Mouse (Mus musculus) cerebellum, postnatal 14 days (tissue): ENCODE measurements around the gene Gbf1.
A peak's percentile ranks its signal among the peaks of the same experiment; 100 is the strongest.

ENCODE experiments used
- DNase-seq, 2 experiments: peaks; one replicate each; pipeline ENCODE4 v3.0.0; 2021; ENCODE audit warnings: mixed read lengths in 2 of 2

The Gbf1 gene

DNA sequence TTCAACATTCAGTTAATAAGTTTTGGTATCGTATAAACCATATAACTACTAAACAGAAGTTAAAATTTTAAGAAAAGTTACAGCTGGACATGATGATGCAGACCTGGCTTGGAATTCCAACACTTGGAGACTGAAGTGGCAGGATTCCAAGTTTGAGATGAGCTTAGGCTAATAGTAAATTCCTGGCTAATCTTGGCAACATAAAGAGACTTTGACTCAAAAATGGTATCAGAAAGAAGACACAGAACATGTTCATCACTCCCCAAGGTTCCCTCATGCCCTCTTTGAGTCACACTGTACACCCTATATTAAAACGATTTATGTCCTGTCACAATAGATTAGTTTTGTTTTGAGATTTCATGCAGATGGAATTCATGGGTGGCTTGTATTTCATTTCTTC lies 72.6 kb downstream of the Gbf1 start:
- DNase-seq, result no peak

DNA sequence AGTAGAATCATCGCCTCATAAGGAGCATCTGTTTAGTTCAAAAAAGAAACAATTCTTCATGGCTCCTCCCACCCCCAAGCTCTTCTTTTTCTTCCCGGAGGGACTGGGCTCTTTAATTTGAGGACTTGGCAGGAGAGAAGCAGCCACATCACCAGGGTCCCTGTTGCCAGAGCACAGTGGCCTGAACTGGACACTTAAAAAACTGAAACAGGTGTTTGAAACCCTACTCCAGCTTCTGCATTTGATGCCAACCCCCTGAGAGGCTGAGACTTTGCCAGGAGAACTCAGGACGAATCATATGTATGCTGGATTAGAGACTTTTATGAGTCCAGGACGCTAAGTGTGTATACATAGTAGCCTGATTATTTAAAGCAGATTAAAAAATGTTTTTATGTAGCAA lies 73.2 kb downstream of the Gbf1 start:
- DNase-seq, result peak; percentile 11 to 24

DNA sequence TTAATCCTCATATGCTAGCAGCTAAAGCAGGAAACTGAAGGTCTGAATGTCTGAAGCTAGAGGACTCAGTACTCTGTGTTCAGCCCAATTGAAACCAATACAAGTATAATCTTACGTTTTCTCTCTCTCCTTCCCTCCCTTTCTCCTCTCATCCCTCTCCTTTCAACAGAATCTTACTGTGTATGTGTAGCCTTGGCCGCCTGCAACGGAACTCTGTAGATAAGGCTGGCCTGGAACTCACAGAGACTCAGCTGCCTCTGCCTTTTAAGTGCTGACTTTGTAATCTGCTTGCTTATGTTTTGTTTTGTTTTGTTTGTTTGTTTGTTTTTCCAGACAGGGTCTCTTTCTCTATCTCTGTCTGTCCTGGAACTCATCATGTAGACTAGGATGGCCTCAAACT lies 74.0 kb downstream of the Gbf1 start:
- DNase-seq, result no peak

GRCm38 (mm10) chr19:46227300-46227699 lies 75.0 kb downstream of the Gbf1 start:
- no peak for DNase-seq

- DNase-seq, result no peak
These were observed 82.1 kb downstream of the Gbf1 start for GRCm38 (mm10) chr19:46234450-46234849.

DNA sequence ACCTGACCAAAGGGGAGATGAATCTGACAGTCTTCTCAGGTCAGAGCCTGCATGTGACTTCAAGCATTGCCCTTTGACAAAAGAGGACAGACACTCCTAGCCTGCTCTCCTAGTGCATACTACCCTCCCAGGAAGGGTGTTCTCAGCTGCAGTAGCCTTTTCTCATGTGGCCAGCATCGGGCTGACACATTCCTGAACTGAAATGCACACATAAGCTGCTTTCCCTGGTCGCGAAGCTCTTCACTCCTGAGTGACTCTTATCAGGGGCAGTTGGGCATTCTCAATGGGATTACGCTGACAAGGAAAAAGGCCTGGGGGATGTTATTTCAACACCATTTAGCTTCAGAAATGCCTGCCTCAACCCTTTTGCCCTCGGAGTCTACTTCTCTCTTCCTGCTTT lies 84.3 kb downstream of the Gbf1 start:
- no peak for DNase-seq

DNA sequence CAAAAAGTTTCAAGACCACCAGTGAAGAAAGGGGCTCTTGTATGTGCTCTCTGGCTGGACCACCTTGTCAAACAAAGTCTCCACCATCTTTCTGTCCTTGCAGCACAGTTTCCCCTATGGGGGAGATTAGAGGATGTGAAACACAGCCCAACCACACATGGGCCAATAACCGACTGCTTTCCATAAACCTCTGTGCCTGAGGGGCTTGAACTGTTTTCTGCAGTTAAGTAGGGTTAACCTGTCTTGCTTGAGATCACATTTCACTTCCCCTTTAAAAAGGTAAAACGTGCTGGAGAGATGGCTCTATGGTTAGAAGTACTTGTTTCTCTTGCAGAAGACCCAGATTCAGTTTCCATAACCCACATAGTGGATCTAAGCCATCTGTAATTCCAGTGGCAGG lies 87.9 kb downstream of the Gbf1 start:
- DNase-seq, result no peak

DNA sequence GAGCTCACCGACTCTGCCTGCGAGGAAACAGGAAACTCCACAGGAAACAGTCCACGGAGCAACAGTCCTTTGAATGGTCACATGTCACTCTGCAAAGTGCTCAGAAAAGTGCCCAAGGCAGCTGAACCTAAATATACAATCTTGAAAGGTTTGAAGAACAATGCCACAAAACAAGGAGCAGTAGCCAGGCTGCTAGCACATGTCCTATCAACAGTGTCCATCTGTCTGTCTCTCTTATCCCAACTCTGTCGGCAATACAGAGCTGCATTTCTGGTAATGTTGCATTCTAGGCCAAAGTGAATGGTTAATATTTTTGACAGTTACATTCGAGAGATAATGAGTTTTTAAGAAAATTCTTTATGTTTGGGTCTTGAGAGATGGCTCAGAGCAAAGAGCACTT lies 90.1 kb downstream of the Gbf1 start:
- DNase-seq, result no peak

DNA sequence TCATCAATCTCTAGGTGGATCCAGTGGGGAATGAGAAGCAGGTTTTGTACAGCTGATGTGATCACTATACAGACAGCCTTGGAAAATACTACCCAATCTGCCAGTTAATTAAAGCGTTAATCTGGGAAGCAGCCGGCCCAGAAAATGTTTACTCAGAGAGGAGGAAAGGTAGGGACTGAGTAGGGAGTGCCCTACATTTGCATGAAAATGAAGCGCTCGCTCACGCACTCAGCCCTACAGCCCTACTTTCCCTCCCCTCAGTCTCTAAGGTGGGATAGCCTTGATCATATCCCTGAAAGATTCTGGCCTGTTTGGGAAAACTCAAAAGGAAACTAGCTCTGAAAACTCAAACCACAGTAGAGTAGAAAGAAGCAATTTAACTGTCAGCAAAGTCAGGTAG lies 92.3 kb downstream of the Gbf1 start:
- no peak for DNase-seq

DNA sequence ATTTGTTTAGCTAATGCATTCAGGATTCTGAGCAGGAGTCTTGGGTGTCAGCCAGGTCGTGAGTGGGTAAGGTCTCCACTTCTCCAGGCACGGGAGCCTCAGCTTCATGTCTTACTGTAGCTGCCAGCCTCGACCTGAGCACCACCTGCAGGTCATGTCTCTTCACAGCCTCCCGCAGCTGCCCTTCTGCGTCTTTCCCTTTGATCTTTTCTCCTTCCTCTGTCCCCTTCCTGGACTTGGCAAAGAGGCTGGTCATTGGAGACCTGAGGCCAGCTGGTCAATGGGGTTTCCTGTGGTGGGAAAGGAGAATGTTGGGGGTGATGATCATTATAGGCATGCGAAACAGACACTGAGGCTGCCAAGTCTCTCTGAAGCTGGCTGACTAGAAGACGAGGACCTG lies 96.7 kb downstream of the Gbf1 start:
- DNase-seq, result peak; percentile 71 to 72

- DNase-seq, result peak; percentile 55 to 62
These were observed 101.9 kb downstream of the Gbf1 start for GRCm38 (mm10) chr19:46254163-46254752.

- no peak for DNase-seq
These were observed 112.5 kb downstream of the Gbf1 start for GRCm38 (mm10) chr19:46264762-46265161.

DNA sequence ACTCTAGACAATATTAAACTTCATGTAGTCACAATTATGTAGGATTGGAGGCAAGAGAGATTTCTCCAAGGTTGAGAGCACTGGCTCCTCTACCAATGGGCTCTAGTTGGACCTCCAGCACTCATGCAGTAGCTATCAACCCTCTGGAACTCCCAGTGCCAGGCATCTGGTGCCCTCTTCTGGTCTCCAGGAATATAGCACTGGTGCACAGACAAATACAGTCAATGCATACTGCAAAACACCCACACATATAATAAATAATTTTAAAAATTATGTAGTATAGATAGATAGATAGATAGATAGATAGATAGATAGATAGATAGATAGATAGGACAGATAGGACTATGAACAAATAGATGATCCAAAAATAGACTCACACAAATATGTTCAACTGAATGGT lies 123.0 kb downstream of the Gbf1 start:
- DNase-seq, result peak in 1 of 2 experiments; percentile 21

- no peak for DNase-seq
These were observed 130.0 kb downstream of the Gbf1 start for GRCm38 (mm10) chr19:46282081-46282849.

- DNase-seq, result peak; percentile 42 to 55
These were observed 132.4 kb downstream of the Gbf1 start for GRCm38 (mm10) chr19:46284686-46285085.

GRCm38 (mm10) chr19:46285631-46286030 lies 133.3 kb downstream of the Gbf1 start:
- DNase-seq, result peak in 1 of 2 experiments; percentile 18

GRCm38 (mm10) chr19:46286047-46286446 lies 133.7 kb downstream of the Gbf1 start:
- DNase-seq, result peak; percentile 89 to 94

DNA sequence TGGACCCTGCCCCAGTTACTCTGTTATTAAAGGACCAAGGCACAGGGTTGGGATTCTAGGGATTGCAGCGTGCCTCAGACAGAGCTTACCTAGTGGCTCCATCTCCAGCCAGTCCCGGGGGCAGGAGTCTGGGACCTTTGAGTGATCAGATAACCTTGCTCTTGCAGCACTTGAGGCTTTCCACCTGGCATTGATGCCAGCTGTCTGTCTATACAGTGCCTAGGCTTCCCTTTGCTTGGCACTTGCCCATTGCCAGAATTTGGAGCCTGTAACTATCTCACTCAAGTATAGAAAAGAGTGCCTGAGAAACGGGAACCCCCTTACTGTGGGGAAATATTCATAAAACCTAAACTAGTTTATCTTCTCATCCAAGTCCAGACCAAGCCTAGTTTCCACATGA lies 134.6 kb downstream of the Gbf1 start:
- DNase-seq, result no peak

DNA sequence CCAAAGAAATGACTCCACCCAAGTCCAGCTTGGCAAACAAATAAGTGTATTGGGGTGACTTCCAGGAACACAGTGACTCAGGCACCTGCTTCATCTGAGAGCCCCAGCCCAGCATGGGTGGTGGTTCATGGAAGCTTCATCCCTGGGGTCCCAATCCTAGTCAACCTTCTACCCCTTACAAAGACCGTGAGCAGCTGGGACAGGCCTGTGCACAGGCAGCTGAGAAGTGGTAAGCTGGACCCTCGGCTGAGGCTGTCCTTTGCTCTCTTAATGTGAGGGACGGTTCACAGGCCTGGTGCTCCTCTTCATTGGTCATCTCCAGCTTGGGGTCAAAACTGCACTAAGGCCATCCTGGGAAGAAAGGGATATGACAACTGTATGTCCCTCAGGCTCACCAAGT lies 135.3 kb downstream of the Gbf1 start:
- DNase-seq, result no peak

DNA sequence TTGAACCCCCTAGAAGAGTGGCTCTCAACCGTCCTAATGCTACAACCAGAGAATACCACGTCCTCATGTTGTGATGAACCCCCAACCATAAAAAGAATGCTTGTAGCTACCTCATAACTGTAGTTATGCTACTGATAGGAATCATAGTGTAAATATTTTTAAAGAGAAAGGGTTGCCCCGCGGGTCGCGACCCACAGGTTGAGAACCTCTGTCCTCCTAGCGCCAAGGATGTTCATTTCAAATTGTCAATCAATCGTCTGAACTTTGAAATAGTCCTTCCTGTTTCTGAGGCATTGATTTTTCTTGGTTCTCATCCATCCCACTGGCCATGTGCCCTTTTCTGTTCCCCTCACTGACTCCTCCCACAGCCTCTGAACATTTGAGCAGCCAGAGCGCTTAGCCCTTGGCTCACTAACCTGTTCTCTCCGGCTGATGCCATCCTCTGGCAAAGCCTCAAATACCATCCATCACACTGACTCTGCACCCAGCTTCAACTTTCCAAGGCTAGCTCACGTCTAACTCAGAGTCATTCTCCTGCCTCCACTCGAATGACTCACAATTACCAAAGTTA lies 138.3 kb downstream of the Gbf1 start:
- no peak for DNase-seq

DNA sequence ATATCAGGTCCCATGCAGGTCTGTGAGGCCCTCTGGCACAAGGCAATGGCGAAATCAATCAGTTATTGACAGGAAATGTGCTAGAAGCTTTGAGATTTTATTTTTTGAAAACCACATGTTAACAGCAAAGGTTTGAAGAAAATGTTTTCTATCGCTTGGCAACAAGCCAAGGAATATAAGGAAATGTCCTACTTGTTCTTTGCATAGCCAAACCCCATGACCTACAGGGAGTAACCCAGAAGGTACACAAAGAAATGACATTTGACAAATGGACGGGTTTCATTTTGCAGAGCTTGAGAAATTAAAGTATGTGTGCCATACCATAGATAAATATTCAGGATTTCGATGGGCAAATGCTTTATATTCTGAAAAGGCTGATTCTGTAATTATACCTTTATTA lies 144.6 kb downstream of the Gbf1 start:
- no peak for DNase-seq

GRCm38 (mm10) chr19:46300294-46301045 lies 148.2 kb downstream of the Gbf1 start:
- no peak for DNase-seq

DNA sequence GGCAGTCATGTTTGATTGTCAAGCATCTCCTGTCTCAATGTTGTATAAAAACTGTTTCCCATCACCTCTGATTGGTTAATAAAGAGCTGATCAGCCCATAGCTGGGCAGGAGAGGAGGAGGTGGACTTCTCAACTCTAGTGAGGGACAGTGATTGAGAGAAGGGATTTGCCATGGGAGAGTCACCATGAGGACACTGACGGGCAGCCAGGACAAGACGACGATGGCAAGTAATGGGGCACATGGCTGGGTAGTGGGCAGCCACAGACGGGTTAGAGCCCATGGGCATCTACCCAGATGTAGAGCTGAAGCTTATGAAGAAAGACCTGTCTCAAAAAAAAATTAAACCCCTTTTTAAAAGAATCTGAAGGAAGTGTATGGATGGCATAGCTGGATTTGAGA lies 150.2 kb downstream of the Gbf1 start:
- DNase-seq, result no peak
